Mouse (Mus musculus) T-helper 2 cell (primary cell): Measurements from ENCODE around the gene Smpd1.

Experiments used
- in situ Hi-C: fragments of 300-600 bp; cut with MboI, MseI; formaldehyde crosslinking; loops from one replicate; pipeline ENCODE4 v1.15.1; 2025; ENCODE audit warnings: high pct_unique_total_duplicates

Gene Smpd1

GRCm38 (mm10) chr7:105554212-105554942, at the start of gene Smpd1:
Gene Smpd1, plus strand, starts transcription at chr7:105554360.
- in situ Hi-C loops: no loop called here

DNA sequence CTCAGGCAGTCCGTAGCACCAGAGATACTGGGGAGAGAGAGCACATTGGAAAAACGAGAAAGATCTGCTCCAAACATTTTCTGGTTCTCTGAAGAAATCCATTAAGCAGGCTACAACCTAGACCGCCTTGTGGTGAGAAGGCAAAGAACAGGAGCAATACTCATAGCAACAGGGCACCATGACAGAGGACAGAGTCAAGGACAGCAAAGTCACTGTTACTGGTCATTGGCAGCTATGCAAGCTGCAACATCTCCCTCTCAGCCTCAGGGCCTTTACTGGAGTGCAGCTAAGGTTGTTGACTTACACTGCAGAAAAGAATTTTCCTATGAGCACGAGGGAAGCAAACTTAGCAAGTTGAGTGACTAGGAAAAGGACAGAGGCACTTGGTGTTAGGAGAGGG, 46.9 kb upstream of the Smpd1 start:
- in situ Hi-C loops: loop anchor here (10.0 kb wide), 1 partner anchor 462 kb away; no protein-coding TSS in a partner anchor

DNA sequence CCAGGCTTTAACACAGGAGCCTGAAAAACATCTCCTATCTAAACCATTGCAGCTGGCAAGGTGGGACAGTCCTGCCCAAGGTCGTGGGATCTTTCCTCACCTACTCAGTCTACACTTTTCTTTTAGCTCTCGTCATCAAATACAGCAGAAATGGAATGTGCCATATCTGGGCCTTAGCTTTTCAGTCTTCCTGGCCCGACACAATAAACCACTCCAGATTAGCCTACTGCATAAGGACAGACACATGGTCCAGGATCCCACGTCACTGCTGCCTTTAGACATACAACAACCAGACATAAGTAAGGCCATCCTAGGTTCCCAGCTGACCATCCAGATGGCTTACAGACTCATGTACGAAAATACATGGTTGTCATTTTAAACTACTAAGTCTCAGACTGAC, 44.0 kb upstream of the Smpd1 start:
- in situ Hi-C loops: loop anchor here (10.0 kb wide), 1 partner anchor 255 kb away; no protein-coding TSS in a partner anchor

DNA sequence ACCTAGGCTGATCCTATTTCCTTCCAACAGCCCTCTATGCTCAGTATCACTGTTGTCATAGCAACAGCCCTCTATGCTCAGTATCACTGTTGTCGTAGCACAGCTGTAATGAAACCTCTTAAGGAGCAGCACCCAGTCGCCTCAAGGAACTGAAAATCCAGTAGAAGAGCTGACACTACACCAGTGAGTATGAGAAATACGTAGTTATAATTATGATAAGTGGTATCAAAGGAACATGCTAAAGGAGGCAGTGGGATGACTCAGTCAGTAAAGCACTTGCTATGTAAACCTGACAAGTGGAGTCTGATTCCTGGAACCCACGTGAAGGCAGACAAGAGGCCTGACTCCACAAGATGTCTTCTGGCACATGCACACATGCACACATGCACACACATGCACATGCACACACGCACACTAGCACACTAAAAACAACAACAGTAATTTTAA, 40.3 kb upstream of the Smpd1 start:
- in situ Hi-C loops: loop anchor here (10.0 kb wide), 1 partner anchor 259 kb away; no protein-coding TSS in a partner anchor

DNA sequence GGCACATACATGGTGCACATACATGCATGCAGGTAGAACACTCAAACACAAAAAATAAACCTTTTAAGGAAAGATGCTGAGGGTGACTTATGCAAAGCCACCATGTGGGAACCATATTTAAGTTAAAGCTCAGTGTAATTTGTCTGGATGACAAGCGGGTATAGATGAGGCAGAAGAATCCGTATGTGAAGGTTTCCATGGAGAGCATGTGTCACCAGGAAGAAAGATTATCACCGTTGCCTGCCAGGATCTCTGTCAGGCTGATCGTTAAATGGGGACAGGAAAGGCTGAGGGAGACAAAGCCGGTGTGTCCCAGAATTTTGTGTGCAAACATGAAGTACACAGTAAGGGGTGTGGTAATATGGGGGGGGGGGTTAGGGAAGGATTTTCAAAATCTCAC, 39.6 kb upstream of the Smpd1 start:
- in situ Hi-C loops: loop anchor here (10.0 kb wide), 1 partner anchor 260 kb away; no protein-coding TSS in a partner anchor

GRCm38 (mm10) chr7:105515178-105515577, 39.0 kb upstream of the Smpd1 start:
- in situ Hi-C loops: loop anchor here (10.0 kb wide), 1 partner anchor 260 kb away; no protein-coding TSS in a partner anchor

DNA sequence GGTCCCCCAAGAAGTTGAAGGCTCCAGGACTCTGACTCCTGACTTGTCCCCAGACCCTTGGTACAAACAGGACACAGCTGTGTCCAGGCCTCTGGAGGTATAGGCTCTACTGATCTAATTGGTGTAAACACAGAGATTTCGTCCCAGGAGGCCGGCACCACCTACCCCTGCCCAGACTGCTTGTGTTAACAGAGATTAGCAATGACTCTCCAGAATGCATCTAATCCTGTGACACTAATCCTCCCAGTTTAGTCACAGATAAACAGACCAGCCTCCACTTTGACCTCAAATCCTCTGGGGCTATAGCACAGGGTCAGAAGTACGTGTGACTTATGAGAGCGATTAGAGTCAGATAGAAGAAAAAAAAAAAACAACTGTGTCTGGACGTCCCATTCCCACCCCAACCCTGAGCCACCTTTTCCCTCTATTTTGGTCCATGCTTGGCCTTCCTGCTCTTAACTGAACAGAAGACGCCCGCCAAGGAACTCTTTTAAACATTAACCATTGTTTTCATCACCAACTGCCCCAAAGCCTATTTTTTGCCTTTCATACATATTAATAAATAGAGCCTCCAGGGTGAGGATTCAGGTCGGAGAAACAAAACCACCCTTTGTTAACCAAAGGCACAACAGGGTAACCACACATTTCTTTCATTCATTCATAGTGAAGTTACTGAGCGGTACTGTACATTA, 37.3 kb upstream of the Smpd1 start:
- in situ Hi-C loops: loop anchor here (10.0 kb wide), 1 partner anchor 262 kb away; no protein-coding TSS in a partner anchor

DNA sequence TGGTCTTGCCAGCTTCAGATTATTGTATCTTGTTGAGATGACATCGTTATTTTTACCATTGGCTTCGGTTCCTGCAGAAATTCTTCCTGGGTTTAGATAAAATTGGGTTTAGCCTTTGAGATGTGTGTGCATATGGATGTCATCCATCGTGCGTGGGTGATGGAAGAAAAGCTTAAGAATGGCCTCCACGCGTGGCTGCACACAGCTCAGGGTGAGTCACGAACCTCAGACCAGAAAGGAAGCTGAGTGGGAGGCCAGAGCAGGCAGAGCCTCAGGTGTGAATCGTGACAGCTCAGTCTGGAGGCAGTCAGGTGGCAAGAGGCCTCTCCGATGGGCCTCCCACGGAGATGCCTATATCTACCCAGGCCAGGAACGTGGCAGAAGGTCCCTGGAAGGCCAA, 34.8 kb upstream of the Smpd1 start:
- in situ Hi-C loops: loop anchor here (10.0 kb wide), 1 partner anchor 265 kb away; no protein-coding TSS in a partner anchor

DNA sequence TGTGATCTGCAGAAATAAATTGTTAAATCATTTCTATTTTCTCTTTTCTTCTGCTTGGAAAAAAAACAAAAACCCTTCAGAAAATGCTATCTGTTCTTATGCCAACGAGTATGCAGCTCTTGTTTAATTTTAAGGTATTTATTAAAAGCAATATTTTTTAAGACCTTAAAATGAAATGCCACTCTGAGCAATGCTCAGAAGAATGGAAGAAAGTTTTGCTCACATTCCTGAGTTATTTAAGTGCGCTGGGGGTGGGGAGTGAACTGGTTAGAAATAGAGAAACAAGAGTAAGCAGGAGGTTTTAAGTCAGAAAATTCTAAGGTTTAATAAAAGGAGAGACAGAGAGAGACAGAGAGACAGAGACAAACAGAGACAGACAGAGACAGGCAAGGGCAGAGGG, 34.4 kb upstream of the Smpd1 start:
- in situ Hi-C loops: loop anchor here (10.0 kb wide), 1 partner anchor 265 kb away; no protein-coding TSS in a partner anchor

- in situ Hi-C loops: no loop called here
These were observed 34.0 kb upstream of the Smpd1 start for GRCm38 (mm10) chr7:105520201-105520600.

DNA sequence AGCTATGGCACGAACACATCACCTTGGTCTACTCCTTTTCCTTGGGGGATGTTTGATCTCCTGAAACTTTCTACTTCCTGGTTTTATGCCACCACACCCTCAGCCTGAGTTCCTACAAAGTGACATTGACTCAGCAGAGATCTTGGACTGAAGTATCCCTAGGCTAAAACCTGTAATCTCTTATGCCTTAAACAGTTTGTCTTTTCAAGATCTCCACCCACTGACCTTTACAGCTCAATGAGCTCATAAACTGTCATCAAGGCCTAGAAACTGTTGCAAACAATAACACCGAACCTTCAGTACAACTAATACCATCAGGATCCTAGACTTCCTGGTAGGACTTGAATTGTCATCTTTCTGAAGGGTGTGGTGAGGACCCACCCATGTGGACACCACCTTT, 29.9 kb upstream of the Smpd1 start:
- in situ Hi-C loops: no loop called here

- in situ Hi-C loops: loop anchor here (5.0 kb wide), 1 partner anchor 115 kb away; no protein-coding TSS in a partner anchor
These were observed 26.7 kb upstream of the Smpd1 start for GRCm38 (mm10) chr7:105527306-105527937.

- in situ Hi-C loops: loop anchor here (5.0 kb wide), 1 partner anchor 116 kb away; no protein-coding TSS in a partner anchor
These were observed 26.1 kb upstream of the Smpd1 start for GRCm38 (mm10) chr7:105528094-105528493.

DNA sequence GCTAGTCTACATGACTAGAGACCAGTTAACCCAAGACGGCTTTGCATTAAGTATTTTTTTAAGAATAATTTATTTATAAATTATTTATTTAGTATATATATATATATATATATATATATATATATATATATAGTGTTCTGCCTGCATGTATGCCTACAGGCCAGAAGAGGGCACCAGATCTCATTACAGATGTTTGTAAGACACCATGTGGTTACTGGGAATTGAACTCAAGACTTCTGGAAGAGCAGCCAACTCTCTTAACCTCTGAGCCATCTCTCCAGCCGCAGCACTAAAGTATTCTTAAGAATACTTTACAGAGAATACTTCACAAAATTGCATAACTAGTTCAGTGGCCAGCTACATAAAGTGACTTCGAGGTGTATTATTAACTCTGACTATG, 20.0 kb upstream of the Smpd1 start:
- in situ Hi-C loops: no loop called here

GRCm38 (mm10) chr7:105545986-105546385, 8.2 kb upstream of the Smpd1 start:
- in situ Hi-C loops: no loop called here

GRCm38 (mm10) chr7:105547970-105548369, 6.2 kb upstream of the Smpd1 start:
- in situ Hi-C loops: no loop called here

DNA sequence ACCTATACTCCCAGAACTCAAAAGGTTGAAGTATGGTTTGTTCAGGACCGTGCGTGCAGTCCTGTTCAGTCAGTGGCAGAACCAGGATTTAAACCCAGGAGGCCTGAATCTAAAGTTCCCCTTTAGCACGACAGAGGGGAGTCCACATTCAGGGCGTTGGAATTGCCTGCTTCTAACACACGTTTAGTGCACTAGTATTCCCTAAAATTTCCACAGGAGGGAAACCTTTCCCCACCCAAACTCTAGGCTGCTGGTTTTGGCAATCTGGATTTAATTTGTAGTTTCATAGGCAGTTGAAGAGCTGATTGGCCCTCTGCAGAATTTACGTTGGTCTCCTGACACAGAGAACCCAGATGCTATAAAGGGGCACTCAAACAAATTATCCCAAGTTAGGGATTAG, 5.1 kb upstream of the Smpd1 start:
- in situ Hi-C loops: no loop called here

GRCm38 (mm10) chr7:105553456-105554211, 526 bp upstream of the Smpd1 start:
- in situ Hi-C loops: no loop called here

GRCm38 (mm10) chr7:105555571-105555970, 1.4 kb downstream of the Smpd1 start:
- in situ Hi-C loops: no loop called here

DNA sequence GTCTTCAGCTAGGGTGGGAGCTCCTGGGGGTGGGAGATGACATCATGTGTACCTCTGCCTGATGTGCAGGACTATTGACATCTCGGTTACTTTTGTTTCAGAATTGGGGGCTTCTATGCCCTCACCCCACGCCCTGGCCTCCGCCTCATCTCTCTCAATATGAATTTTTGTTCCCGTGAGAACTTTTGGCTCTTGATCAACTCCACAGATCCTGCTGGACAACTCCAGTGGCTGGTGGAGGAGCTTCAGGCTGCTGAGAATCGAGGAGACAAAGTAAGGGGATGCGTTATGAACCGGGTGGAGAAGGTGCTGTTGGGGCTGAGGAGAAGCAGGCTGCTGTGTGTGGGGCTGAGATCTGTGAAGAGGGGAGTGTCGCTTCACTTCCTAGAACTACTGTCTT, 2.2 kb downstream of the Smpd1 start:
- in situ Hi-C loops: no loop called here

DNA sequence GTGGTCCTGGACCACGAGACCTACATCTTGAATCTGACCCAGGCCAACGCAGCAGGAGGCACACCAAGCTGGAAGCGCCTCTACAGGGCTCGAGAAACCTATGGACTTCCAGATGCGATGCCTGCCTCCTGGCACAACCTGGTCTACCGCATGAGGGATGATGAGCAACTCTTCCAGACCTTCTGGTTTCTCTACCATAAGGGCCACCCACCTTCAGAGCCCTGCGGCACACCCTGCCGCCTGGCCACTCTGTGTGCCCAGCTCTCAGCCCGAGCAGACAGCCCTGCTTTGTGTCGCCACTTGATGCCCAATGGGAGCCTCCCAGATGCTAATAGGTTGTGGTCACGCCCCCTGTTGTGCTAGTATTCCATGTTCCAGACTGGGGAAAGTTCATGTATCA, 3.5 kb downstream of the Smpd1 start:
- in situ Hi-C loops: no loop called here
